Mouse (Mus musculus) cerebellum, adult 8-10 months (tissue): ENCODE measurements around the gene Vmn2r41.
"Not testable (repeated sequence)": the region's sequence is repeated elsewhere in the genome, so short reads cannot be mapped to it uniquely, and the experiment has no call there.

Source experiments
- DNase-seq: peaks from one replicate; pipeline ENCODE4 v3.0.0; 2022

Gene Vmn2r41

DNA sequence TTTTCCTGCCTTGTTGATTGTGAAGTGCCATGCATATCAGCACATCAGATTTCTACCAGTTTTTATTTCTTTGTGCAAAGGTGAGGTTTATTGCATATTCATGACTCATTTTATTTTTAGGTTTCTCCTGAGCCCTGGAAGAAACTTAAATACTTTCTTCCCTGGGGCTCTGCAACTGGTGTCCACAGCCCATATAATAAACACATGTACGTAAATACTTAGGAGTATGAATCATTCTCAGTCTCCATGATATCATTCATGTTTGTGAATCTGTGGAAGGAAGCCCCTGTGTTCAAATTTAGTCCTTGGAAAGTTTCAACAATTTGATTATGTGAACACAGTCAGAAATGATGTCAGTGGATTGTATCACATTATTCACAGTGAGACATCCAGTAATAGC, at the start of gene Vmn2r41:
Vmn2r41 (minus strand) TSS at position 101 of the 400 bp plus-strand sequence.
- DNase-seq: not testable (repeated sequence)

DNA sequence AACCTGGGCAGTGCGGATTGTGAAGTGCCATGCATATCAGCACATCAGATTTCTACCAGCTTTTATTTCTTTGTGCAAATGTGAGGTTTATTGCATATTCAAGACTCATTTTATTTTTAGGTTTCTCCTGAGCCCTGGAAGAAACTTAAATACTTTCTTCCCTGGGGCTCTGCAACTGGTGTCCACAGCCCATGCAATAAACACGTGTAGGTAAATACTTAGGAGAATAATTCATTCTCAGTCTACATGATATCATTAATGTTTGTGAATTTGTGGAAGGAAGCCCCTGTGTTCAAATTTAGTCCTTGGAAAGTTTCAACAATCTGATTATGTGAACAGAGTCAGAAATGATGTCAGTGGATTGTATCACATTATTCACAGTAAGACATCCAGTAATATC, 38.8 kb upstream of the Vmn2r41 start, which contains the start of gene Vmn2r42:
Vmn2r42 (minus strand) TSS at position 101 of the 400 bp plus-strand sequence.
- not testable (repeated sequence) for DNase-seq

DNA sequence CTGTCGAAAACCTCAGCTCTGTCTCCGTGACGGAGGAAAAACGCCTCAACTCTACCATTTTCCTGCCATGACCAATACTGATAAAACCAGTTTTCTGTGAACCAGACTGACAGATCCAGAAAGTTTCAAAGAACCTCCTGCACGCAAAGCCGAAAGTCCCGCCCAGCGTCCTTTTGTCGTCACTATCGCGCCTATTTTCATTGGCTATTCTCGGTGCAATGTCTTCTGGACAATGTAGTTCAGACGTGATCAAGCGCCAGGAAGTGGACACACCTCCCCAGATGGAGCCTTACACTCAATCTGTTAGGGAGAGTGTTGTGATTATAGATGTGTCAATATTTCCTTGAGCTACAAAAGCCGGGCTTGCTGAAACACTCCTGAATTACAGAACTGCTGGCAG, 68.6 kb downstream of the Vmn2r41 start:
- not testable (repeated sequence) for DNase-seq
